Mouse (Mus musculus) E14TG2a.4 (cell line): ENCODE results near the gene Zpbp2.

Experiments used
- CTCF ChIP-seq: conservative IDR thresholded peaks from 2 replicates; pipeline ENCODE4 v1.5.1; 2014; ENCODE audit warnings: low read length
- NANOG ChIP-seq: IDR thresholded peaks from 2 replicates; pipeline ENCODE4 v1.6.1; 2014; ENCODE audit warnings: borderline replicate concordance, low read length, mixed read lengths

DNA sequence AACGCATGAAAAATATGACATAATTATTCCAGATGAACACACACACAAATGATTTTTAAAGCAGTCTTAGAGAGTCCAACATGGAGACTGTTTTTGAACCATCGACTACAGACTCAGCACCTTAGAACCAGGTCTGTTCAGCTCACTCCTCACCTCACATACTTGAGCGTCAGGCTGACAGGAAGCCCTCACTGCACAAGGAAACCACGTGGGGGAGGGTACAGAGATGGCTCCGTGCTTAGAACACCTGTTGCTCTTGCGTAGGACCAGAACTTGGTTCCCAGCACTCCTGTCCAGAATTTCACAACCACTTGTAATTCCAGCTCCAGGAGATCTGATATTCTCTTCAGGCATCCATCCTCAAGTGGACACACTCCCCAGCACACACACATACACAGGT lies 44.1 kb downstream of the Zpbp2 start:
- TF ChIP-seq CTCF: no peak
- TF ChIP-seq NANOG: no peak
